22 mouse cellular contexts compared by ENCODE assay signal in the genomic region with DNA sequence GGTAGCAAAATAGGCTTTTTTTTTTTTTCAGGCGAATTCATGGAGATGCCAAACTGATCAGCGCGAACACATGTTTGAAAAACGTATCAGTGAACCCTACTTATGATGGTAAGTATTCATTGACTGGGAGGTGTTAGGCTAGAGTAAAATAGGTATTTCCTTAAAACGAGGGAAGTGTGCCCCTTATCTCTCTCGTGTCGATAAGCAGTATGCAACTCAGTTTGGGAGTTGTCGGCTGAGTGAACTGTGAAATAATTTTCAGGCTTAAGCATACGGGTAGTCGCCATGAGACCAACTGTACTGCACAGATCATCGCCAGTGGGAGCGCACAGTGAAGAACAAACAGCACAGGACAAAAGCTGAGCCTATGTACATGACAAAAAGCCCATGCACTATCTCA. TPM values are rescaled to one million over a fixed set of nuclear protein-coding genes. Genes with fewer than 3 reads are reported as not detected.
"Had no signal": no experiment of that assay in that cellular context is flagged by ENCODE, and none has a peak within 500 bp of the region (broad histone marks: within the 10 kb centered on the region; RNA-seq: fewer than 3 reads in every experiment).

No protein-coding gene starts in this region.

- H3K4me2 ChIP-seq: liver, embryonic 11.5 days; liver, embryonic 13.5 days; liver, embryonic 15.5 days; lung, embryonic 15.5 days; midbrain, embryonic 13.5 days; midbrain, embryonic 15.5 days; neural tube, embryonic 12.5 days; stomach, embryonic 15.5 days had no signal

- H3K4me3 ChIP-seq: liver, embryonic 13.5 days; liver, embryonic 15.5 days; lung, embryonic 15.5 days; megakaryocyte, embryonic 14.5 days; midbrain, embryonic 13.5 days; midbrain, embryonic 15.5 days; neural tube, embryonic 12.5 days; stomach, embryonic 15.5 days had no signal

- H3K9ac ChIP-seq: liver, embryonic 13.5 days; liver, embryonic 15.5 days; liver, postnatal 0 days; lung, embryonic 15.5 days; midbrain, embryonic 13.5 days; midbrain, embryonic 15.5 days; neural tube, embryonic 12.5 days; stomach, embryonic 15.5 days had no signal

- H3K4me1 ChIP-seq: liver, embryonic 13.5 days; liver, embryonic 15.5 days; lung, embryonic 15.5 days; megakaryocyte, embryonic 14.5 days; midbrain, embryonic 13.5 days; midbrain, embryonic 15.5 days; neural tube, embryonic 12.5 days; stomach, embryonic 15.5 days had no signal

- H3K36me3 ChIP-seq: stomach, embryonic 15.5 days had no signal

- H3K27ac ChIP-seq: liver, embryonic 13.5 days; liver, embryonic 15.5 days; lung, embryonic 15.5 days; macrophage; midbrain, embryonic 13.5 days; midbrain, embryonic 15.5 days; neural tube, embryonic 12.5 days; stomach, embryonic 15.5 days; stomach, postnatal 0 days had no signal

- H3K27me3 ChIP-seq: liver, embryonic 13.5 days; liver, embryonic 15.5 days; lung, embryonic 15.5 days; megakaryocyte, embryonic 14.5 days; neural tube, embryonic 12.5 days; stomach, embryonic 15.5 days had no signal

- ATAC-seq: liver, postnatal 0 days; lung, postnatal 0 days; midbrain, embryonic 13.5 days; midbrain, embryonic 15.5 days had no signal

- H3K9me3 ChIP-seq: liver, embryonic 13.5 days; liver, embryonic 15.5 days; lung, embryonic 15.5 days; megakaryocyte, embryonic 14.5 days; midbrain, embryonic 13.5 days; midbrain, embryonic 15.5 days; neural tube, embryonic 12.5 days; stomach, embryonic 15.5 days had no signal

- DNase-seq: liver, embryonic 13.5 days; liver, postnatal 0 days; lung, adult 2 months; lung, postnatal 14 days; lung, postnatal 36 days; right cerebral cortex, postnatal 14 days; thymus, postnatal 14 days; thymus, postnatal 36 days had no signal

RNA-seq across cellular contexts. Expression of a gene that starts 13.5 kb away (rescaled TPM):
- total RNA-seq: megakaryocyte progenitor cell, adult 5-6 weeks; monocyte, adult 5-6 weeks; neutrophil, adult 5-6 weeks had no signal
- polyA plus RNA-seq: macrophage had no signal
